Mouse (Mus musculus) heart, postnatal 14 days (tissue): ENCODE results near the gene Sdhb. TPM values are rescaled to one million over a fixed set of nuclear protein-coding genes. Genes with fewer than 3 reads are reported as not detected.

ENCODE experiments used
- DNase-seq, 2 experiments: peaks; one replicate each; pipeline ENCODE4 v3.0.0; 2021 to 2022
- intact Hi-C: fragments of 180-260 bp; cut with DNase I; formaldehyde crosslinking; loops from one replicate; pipeline ENCODE4 v1.15.1; 2025
- long read RNA-seq, 2 experiments: library from polyadenylated mRNA; stranded (forward); transcript quantifications; one replicate each; pipeline ENCODE4 v2.0.0; 2021
- total RNA-seq, 2 experiments: library from RNA; stranded (reverse); gene quantifications; 2 replicates each; pipeline ENCODE4 v1.2.3; 2021

Gene Sdhb
- total RNA-seq, result 100 to 1,000 TPM; 916 to 936 TPM
- long read RNA-seq, experiment 1, transcript Sdhb-201 (8 exons, 1,142 nt), result major isoform, 1,896 of 2,113 reads
- long read RNA-seq, experiment 1, partial matches to known transcripts, result 22 of 2,113 reads
- long read RNA-seq, experiment 1, other reads (novel, unspliced or antisense), result 194 of 2,113 reads
- long read RNA-seq, experiment 2, transcript Sdhb-201 (8 exons, 1,142 nt), result major isoform, 1,556 of 1,720 reads
- long read RNA-seq, experiment 2, partial matches to known transcripts, result 19 of 1,720 reads
- long read RNA-seq, experiment 2, other reads (novel, unspliced or antisense), result 144 of 1,720 reads

DNA sequence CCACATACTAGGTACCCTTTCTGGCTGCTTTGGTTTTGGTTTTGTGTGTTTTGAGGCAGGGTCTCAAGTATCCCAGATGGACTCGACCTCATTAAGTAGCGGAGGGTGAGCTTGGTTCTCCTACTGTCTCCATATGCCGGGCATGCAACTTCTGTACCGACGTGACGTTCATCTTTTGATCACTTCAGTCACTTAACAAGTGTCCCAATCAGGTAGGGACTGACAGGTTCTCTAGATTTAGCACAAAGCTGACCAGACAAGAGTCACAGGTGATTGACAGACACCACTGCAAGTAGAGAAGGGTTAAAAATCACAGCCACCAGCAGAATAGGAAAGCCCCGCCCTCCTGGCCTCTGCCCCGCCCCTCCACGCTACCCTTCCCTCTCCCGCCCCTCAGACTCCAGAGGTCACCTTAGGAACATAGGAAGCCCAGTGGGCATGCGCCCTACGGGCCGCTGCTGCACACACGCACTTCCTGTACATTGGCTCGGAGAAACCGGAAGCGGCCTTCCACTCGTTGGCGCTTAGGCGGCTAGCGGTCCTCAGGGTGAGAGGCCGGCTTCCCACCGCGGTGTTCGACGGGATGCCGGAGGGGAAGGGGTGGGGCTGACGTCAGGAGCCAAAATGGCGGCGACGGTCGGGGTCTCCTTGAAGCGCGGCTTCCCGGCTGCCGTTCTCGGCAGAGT lies at the start of gene Sdhb:
Gene Sdhb, plus strand, starts transcription at position 423 of the 686 bp plus-strand sequence.
- peak; percentile 95 for DNase-seq
- intact Hi-C loops, result no loop called here

DNA sequence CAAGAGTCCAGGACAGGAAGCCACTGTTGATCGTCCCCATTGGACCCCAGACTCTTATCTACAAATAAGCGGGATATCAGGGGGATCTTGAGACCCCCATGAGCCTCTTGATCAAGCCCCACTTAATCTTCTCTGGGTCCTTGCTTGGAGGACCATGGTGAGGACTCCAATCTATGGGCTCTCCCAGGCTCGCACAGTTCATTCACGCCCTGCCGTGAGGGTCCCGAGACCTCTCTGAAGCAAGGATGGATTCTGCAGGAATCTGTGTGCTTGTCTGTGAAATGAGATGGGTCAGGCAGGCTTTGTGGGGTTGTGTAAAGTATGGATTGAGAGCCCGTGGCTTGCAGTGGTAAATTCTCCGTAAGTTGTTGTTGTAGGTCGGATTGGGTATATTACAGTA lies 49.6 kb upstream of the Sdhb start:
- intact Hi-C loops, result no loop called here
- DNase-seq, result no peak

DNA sequence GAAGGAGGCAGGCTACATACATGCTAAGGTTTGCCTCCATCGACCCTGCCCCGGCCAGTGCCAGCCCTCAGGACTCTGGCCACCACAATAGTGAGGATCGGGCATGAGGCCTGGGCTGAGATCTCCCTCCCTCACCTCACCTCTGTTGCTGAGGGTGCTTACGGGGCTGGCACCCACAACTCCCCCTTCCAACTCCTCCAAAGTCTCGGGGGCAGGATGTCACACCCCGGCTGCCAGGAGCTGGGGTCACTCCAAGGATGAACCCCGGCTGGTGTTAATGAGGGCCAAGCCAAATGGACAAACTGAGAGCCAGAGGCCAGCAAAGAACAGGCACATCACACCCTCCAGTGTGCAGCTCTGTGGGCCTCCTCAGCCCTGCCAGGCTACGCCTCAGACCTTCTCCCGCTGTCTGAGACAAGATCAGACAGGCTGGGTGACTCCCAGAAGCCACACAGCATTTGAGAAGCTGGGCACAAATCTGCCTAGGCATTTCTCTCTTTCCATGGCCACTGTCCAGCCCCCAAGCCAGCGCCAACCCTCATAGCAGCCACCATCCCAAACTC lies 48.7 kb upstream of the Sdhb start:
- intact Hi-C loops, result no loop called here
- no peak for DNase-seq

DNA sequence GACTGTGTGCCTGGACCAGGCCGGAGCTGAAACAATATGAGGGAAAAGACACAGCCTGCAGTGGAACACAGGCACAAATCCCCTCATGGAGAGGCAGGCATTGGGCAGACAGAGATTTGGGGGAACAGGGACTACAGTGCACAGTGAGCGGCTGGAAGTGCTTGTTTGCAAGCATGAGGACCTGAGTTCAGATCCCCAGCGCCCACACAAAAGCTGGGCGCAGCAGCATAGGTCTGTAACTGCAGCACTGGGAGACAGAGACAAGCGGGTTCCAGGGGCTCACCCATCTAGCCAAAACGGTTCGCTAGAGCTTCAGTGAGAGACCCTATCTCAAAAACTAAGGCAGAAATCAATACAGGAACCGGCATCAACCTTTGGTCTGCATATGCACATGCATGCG lies 47.4 kb upstream of the Sdhb start:
- intact Hi-C loops, result no loop called here
- DNase-seq, result no peak

DNA sequence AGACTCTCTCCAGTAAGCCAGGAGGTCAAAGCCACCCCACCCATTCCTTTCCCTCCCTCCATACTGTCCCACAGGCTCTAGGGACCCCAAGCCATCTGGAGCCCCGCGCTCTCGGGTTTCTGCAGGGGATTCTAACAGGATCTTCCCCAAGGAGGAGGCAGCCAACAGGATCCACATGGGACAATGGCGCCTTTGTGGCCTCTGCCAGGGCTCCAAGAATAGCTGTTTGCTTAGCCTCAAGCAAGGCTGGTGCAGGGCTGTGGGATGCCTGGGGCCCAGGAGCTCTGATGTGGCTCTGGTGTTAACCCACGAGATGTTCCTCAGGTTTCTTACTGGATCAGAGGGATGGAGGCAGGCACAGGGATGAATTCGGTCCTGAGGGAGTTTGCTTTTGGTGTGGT lies 46.3 kb upstream of the Sdhb start:
- intact Hi-C loops, result no loop called here
- DNase-seq, result peak in 1 of 2 experiments; percentile 46

DNA sequence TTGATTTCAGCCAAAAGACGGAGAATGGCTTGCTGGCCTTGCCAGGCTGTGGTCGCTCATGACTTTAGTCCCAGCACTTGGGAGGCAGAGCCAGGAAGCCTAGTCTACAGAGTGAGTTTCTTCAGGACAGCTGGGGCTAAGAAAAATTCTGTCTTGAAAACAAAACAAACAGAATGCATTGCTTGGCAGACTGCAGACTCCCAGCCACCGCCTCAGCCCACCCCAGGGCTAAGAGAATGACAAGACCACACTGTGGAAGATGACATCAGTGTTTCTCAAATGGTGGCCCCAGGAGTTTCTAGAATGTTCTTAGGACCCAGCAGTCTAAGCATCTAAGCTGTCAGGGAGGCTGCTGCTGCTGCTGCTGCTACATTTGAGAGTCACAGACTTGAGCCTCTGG lies 45.8 kb upstream of the Sdhb start:
- intact Hi-C loops, result no loop called here
- DNase-seq, result no peak

DNA sequence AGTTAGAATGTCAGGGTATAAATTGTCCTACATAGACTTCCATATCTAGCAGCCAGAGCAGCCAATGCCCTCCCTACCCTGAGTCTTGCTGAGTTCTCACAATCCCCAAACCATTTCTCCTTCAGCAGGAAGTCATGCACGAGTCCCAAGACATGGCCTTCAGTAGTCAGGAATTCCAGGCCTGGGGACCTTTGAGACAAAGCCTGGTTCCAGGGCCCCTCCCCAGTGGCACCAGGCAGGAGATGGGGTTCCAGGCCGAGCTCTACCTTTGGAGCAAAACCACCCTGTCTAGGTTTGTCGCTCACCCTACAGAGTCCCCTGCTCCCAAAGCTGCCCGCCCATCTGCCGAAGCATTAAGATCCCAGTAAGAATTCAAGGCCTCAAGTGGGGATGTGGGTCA lies 44.7 kb upstream of the Sdhb start:
- DNase-seq, result no peak
- intact Hi-C loops, result no loop called here

DNA sequence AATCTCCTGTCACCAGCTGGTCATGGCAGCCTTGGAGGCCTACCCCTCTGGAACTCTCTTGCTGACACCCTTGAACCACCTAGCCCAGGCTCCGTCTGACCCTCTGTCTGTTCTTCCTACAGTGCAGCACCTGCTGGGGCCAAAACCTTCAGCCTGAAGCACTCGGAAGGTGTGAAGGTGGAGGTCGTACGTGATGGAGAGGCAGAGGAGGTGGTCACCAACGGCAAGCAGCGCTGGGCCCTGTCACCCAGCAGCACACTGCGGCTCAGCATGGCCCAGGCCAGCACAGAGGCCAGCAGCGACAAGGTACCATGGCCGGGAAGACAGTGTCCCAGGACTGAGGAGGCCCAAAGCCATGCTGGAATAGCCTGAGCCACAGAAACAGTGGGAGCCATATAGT lies 43.6 kb upstream of the Sdhb start:
- intact Hi-C loops, result no loop called here
- DNase-seq, result no peak

DNA sequence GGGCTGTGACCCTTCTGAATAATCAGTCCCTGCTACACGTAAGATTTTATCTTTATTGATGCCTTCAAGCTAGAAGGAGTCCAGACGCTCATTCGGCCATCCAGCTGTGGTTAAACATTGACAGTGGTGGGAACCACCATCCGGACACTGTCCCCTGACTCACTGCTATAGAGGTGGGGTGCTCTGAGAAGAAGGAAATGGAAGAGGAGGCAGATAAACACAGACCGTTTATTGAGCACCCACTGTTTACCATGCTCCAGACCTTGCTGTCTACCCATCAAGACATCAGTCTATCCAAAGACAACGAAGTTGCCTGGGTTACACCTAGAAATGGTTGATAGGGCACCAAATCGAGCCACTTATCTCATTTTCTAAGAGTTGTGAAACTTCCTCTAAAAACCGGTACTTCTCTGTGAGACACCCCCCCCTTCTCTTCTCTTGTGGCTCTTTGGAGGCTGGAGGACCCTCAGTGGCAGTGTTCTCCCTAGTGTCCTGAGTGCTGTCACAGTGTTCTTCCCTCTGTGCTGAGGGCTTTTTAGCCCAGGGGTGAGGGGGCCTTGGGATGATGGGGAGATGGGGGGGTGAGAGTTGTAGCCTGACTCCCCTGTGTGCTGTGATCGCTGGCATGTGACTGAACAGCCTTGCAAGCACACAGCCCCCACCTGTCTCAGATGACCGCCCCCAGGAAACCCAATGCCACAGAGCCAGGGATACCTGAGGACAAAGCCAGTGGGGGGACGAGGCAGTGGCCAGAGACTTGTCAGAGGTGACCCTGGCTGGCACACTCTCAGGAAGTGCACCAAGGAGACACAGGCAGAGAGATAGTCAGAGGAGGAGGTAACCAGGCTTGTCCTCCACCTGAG lies 40.8 kb upstream of the Sdhb start:
- no peak for DNase-seq
- intact Hi-C loops, result no loop called here

DNA sequence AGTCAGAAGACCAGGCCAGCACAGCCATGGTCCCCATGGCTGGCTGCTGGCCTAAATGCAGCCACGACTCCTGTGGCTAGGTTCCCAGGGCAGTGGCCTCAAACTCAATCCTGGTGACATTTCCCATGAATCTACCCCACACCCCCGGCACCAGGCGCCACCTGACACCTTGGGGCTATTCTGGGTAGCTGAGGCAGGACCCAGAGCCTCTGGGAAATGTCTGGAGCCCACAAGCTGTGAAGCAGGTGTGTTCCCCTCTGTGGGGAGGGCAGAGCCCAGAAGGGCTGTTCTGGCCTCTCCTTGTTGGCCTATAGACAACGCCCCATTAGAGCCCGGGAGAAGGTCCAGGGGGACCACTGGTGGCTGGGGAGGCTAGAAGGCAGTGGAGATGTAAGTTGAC lies 38.5 kb upstream of the Sdhb start:
- DNase-seq, result no peak
- intact Hi-C loops, result no loop called here

DNA sequence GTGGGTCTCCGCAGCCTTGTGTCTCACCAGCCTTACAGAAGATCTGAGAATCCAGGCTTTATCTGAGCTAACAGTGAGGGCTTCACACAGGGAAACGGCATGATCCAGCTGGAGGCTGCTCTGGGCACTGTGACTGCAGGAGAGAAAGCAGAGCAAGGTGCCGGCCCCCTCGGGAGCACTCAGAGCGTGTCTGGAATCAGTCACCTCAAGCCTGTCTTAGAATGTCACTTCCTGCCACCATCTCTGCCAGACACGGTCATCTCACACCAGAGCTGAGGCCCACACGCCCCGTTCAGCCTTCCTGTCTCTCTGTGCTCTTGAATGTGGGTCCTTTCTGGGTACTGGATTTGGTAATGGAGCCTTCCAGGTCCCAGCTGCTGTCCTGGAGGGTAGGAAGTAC lies 35.4 kb upstream of the Sdhb start:
- no peak for DNase-seq
- intact Hi-C loops, result no loop called here

DNA sequence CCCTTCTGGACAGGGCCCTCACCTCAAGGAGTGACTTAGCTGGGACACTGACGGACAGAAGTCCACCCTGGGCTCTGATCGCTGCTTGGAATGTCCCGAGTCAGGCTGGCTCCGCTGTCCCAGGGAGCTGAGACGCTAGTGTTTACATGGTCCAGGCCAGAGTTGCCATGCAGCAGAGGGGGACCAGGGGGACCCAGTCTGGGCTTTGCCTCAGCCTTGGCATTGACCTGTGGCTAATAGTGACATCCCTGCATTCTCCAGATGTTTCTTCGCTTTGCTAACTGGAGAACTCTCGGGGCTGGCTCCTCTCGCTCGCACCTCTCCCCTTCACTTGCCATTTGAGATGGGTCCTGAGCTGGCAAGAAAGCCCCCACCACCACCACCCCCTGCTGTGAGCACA lies 32.7 kb upstream of the Sdhb start:
- intact Hi-C loops, result no loop called here
- no peak for DNase-seq

DNA sequence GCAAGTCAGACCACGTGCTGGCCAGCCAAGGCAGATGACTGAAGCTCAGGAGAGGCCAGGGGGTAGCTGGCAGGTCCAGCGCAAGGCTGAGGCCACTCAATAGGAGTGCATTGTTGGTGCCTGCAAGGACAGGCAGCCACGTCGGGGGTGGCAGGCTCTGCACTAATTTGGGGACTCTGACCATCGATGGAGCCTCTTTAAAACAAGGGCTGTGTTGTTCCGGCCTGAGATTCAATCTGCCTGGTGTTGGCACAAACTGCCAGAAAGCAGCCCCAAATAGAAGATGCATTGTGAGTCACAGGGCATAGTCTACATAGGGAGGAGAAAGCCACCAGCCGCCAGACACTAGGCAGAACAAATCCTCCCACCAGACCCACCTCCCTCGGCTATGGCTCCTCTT lies 31.3 kb upstream of the Sdhb start:
- intact Hi-C loops, result no loop called here
- DNase-seq, result no peak

DNA sequence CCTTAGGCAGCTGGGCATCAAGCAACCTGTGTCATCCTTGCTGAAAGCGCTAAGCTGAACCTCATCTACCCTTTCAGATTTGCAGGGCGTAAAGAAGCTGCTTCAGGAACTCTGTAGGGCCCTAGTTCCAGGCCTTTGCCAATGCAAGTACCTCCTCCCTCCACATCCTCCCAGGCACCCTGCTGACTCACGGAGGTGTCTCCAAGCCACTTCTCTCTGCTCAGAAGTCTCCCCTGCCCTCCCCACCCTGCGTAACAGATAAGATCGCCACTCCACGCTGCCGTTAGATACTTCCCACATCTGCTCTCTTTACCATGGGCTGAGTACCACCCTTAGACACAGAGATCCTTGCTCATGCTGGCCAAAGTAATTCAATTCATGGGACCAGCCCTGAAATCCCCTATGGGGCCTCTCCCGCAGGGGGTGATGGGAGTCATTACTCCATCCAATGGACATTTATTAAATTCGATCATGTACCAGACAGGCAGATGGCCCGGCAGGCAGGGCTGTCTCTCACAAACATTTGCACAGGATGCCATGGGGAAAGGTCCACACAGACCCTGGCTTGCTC lies 30.0 kb upstream of the Sdhb start:
- intact Hi-C loops, result no loop called here
- DNase-seq, result no peak

DNA sequence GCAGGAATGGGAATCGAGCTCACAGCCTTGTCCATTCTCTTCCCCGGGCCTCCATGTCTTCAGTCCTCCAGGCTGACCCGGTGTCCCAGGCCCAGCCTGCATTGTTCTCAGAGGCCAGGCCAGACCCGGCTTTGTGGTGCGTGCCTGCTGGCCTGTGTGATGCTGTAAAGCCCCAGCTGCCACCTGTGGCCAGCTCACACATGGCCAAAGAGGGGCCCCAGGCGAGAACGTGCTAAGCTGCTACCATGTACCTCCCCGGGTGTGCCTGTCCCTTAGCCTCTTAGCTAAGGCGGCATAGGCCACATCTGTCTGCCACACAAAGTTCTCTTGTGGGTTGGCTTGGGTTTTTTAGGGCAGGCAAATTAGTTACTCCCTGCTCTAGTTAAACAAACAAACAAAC lies 25.4 kb upstream of the Sdhb start:
- no peak for DNase-seq
- intact Hi-C loops, result no loop called here

DNA sequence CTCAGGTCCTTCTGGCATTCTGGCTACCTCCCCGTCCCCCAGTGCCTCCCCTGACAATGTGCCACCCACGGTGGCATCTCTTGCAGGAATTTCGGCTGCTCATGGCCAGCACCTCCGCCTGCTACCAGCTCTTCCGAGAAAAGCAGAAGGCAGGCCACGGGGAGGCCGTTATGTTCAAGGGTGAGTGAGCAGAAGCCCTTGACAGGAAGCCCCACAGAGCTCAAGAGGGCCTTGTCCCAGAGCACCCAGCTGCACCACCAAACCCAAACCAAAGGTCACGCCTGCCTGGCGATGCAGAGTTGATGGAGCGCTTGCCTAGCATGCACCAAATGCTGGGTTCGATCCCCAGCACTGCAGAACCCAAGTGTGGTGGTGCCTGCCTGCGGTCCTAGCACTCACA lies 16.6 kb upstream of the Sdhb start:
- no peak for DNase-seq
- intact Hi-C loops, result no loop called here

DNA sequence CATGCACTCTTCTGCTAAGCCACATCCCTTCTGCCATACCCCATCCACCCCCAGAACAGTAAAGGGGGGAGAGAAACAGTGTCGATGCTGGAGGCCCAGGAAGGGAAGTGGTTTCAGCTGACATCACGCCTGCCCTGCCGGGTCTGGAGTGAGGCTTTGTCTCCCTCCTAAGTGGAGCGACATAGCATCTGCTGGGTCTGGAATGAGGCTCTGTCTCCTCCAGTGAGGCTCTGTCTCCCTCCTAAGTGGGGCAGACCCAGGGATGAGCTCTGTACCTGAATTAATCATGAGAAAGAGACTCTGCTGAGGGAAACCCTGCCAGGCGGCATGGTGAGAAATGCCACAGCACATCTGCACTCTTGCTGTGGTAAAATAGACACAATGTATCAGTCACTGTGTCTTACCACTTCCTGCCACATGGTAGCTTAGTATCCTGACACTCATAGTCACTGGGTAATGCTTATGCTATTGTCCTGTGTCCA lies 16.0 kb upstream of the Sdhb start:
- DNase-seq, result no peak
- intact Hi-C loops, result no loop called here

DNA sequence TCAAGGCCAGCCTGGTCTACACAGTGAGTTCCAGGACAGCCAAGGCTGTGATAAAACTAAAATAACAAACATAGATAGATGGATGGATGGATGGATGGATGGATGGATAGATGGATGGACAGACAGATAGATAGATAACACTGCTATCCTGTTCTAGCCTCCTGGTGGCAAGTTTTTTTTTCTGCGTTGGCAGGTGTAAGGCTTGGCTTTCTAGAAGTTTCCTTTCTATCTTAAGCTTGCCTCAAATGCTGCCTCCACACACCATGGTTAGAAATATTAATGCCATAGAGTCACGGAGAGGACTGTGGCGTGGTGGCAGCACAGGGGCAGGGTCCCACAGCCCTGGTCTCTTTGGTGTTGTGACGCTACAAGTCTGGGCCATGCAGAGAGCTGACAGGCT lies 15.4 kb upstream of the Sdhb start:
- no peak for DNase-seq
- intact Hi-C loops, result no loop called here

DNA sequence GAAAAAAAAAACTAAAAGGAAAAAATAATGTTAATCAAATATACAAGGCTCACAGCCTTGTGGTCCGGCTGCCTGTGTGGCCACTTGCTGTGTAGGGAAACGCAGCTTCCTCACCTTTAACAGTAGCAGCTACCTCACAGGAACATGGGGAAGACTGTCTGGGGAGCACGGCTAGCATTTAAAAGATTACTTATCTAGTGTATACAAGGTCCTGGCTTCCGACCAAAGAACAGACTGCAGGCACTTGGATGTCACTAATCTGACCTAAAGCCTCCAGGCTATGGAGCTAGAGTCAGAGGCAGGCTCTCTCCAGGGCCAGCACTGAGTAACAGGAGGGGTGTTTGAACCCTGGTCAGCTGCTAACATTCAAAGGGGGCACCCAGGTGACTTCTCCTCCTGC lies 15.0 kb upstream of the Sdhb start:
- intact Hi-C loops, result no loop called here
- DNase-seq, result no peak

DNA sequence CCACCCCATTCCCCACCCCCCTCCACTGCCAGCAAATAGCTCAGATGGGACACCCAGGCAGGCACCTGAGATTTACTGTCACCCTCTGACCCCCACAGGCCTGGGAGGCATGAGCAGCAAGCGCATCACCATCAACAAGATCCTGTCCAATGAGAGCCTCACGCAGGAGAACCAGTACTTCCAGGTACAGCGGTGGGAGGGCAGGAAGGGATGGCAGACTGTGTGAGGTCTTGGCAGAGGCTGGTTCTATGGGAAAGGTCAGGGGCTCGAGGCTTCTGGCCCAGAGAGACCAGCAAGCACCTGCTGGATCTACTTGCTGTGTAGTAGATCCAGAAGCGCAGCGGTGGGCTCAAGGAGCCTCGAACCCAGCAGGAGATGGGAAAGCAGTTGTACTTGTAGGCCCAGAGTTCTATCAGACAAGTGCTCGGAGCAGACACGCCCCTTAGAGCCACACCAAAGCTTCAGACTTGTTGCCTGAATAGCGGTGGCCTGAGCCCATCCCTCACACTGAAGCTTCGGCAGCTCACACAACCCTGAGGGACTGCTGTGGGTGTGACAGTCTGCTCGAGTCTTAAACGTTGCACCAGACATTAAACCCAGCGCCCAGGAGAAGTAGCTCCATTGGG lies 14.3 kb upstream of the Sdhb start:
- no peak for DNase-seq
- intact Hi-C loops, result no loop called here
